Mouse (Mus musculus): Measurements from ENCODE around the gene Sumo3. TPM values are rescaled to one million over a fixed set of nuclear protein-coding genes. Genes with fewer than 3 reads are reported as not detected.

Gene Sumo3
- polyA plus RNA-seq, 1 experiment from 2014 or later = 324 TPM

- Histone ChIP-seq H3K4me1 (ENCODE audit: control insufficient read depth, insufficient read depth, low read length) (peaks cover 27% of the 10 kb centered on the region), H3K9ac (replicated peaks; ENCODE audit: low read depth, low read length) (peak overlapping the region; percentile 90; the same call in 1 of the 2 replicates), H3K27me3 (ENCODE audit: control insufficient read depth, insufficient read depth, low read length) (no peaks in the 10 kb centered on the region), H3K9me3 (ENCODE audit: control insufficient read depth, low read depth, low read length) (no peaks in the 10 kb centered on the region), H3K4me3 (ENCODE audit: low read depth, low read length) (peak overlapping the region; percentile 84; the same call in 1 of the 2 replicates), H3K36me3 (ENCODE audit: control insufficient read depth, insufficient read depth, low read length) (peaks cover 4% of the 10 kb centered on the region; the same call in 1 of the 2 replicates), H3K4me2 (replicated peaks; ENCODE audit: low read depth, low read length) (peak overlapping the region; percentile 76), H3K27ac (ENCODE audit: low read length) (no peak overlapping the region)
- WGBS = 89% methylated on average over 10 of the region's 10 CpGs
- ATAC-seq (ENCODE audit: insufficient number of reproducible peaks, insufficient read depth, low FRiP score, low read depth) = no peak
Measured at GRCm38 (mm10) chr10:77623639-77624400, 17.9 kb downstream of the Sumo3 start.

GRCm38 (mm10) chr10:77624570-77624995 is 18.7 kb downstream of the Sumo3 start:
- H3K9ac ChIP-seq (replicated peaks; ENCODE audit: low read depth, low read length) = no peak overlapping the region
- no peak overlapping the region for H3K4me3 ChIP-seq (ENCODE audit: low read depth, low read length)
- no peaks in the 10 kb centered on the region for H3K9me3 ChIP-seq (ENCODE audit: control insufficient read depth, low read depth, low read length)
- ATAC-seq (ENCODE audit: insufficient number of reproducible peaks, insufficient read depth, low FRiP score, low read depth) = no peak
- peaks cover 4% of the 10 kb centered on the region; the same call in 1 of the 2 replicates for H3K36me3 ChIP-seq (ENCODE audit: control insufficient read depth, insufficient read depth, low read length)
- 66% methylated on average over 7 of the region's 7 CpGs for WGBS
- H3K27ac ChIP-seq (ENCODE audit: low read length) = no peak overlapping the region
- peaks cover 27% of the 10 kb centered on the region for H3K4me1 ChIP-seq (ENCODE audit: control insufficient read depth, insufficient read depth, low read length)
- H3K4me2 ChIP-seq (replicated peaks; ENCODE audit: low read depth, low read length) = 0 out of 2 replicates have a peak overlapping the region, but pooled peaks have one; percentile 5
- no peaks in the 10 kb centered on the region for H3K27me3 ChIP-seq (ENCODE audit: control insufficient read depth, insufficient read depth, low read length)

GRCm38 (mm10) chr10:77626036-77626435 is 20.1 kb downstream of the Sumo3 start:
- Histone ChIP-seq H3K4me2 (replicated peaks; ENCODE audit: low read depth, low read length) (no peak overlapping the region), H3K9me3 (ENCODE audit: control insufficient read depth, low read depth, low read length) (no peaks in the 10 kb centered on the region), H3K4me3 (ENCODE audit: low read depth, low read length) (no peak overlapping the region), H3K27me3 (ENCODE audit: control insufficient read depth, insufficient read depth, low read length) (no peaks in the 10 kb centered on the region), H3K27ac (ENCODE audit: low read length) (no peak overlapping the region), H3K36me3 (ENCODE audit: control insufficient read depth, insufficient read depth, low read length) (peaks cover 4% of the 10 kb centered on the region; the same call in 1 of the 2 replicates), H3K4me1 (ENCODE audit: control insufficient read depth, insufficient read depth, low read length) (peaks cover 27% of the 10 kb centered on the region), H3K9ac (replicated peaks; ENCODE audit: low read depth, low read length) (no peak overlapping the region)
- ATAC-seq (ENCODE audit: insufficient number of reproducible peaks, insufficient read depth, low FRiP score, low read depth) = no peak
- 77% methylated on average over 7 of the region's 7 CpGs for WGBS

DNA sequence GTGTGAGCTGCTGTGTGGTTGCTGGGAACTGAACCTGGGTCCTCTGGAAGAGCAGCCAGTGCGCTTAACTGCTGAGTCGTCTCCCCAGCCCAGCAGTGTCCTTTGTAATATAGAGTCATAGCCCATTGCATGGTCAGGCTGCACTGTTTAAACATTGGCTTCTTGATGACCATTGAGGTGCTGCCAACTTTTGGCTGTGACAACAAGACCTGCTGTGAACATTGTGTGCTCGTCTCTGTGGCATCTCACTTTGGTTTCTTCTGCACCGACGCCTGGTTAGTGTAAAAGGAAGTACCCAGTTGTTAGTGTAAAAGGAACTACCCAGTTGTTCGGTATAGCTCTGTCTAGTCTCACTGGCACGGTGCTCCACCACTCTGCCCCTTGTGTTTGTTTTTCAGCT is 20.7 kb downstream of the Sumo3 start:
- Histone ChIP-seq H3K4me1 (ENCODE audit: control insufficient read depth, insufficient read depth, low read length) (peaks cover 27% of the 10 kb centered on the region), H3K9me3 (ENCODE audit: control insufficient read depth, low read depth, low read length) (no peaks in the 10 kb centered on the region), H3K27me3 (ENCODE audit: control insufficient read depth, insufficient read depth, low read length) (no peaks in the 10 kb centered on the region), H3K9ac (replicated peaks; ENCODE audit: low read depth, low read length) (no peak overlapping the region), H3K27ac (ENCODE audit: low read length) (no peak overlapping the region), H3K4me2 (replicated peaks; ENCODE audit: low read depth, low read length) (no peak overlapping the region), H3K36me3 (ENCODE audit: control insufficient read depth, insufficient read depth, low read length) (peaks cover 8% of the 10 kb centered on the region; the same call in 1 of the 2 replicates), H3K4me3 (ENCODE audit: low read depth, low read length) (no peak overlapping the region)
- no peak for ATAC-seq (ENCODE audit: insufficient number of reproducible peaks, insufficient read depth, low FRiP score, low read depth)
- 73% methylated on average over 7 of the region's 7 CpGs for WGBS

- H3K4me3 ChIP-seq (ENCODE audit: low read depth, low read length) = no peak overlapping the region
- ATAC-seq (ENCODE audit: insufficient number of reproducible peaks, insufficient read depth, low FRiP score, low read depth) = peak; percentile 42
- H3K27ac ChIP-seq (ENCODE audit: low read length) = no peak overlapping the region
- H3K27me3 ChIP-seq (ENCODE audit: control insufficient read depth, insufficient read depth, low read length) = no peaks in the 10 kb centered on the region
- no peak overlapping the region for H3K9ac ChIP-seq (replicated peaks; ENCODE audit: low read depth, low read length)
- WGBS = 44% methylated on average over 2 of the region's 2 CpGs
- H3K9me3 ChIP-seq (ENCODE audit: control insufficient read depth, low read depth, low read length) = no peaks in the 10 kb centered on the region
- H3K4me2 ChIP-seq (replicated peaks; ENCODE audit: low read depth, low read length) = no peak overlapping the region
- peaks cover 13% of the 10 kb centered on the region; the same call in 1 of the 2 replicates for H3K36me3 ChIP-seq (ENCODE audit: control insufficient read depth, insufficient read depth, low read length)
- peaks cover 27% of the 10 kb centered on the region for H3K4me1 ChIP-seq (ENCODE audit: control insufficient read depth, insufficient read depth, low read length)
Measured at GRCm38 (mm10) chr10:77627497-77627896, 21.6 kb downstream of the Sumo3 start.

- Histone ChIP-seq H3K36me3 (ENCODE audit: control insufficient read depth, insufficient read depth, low read length) (peaks cover 20% of the 10 kb centered on the region; the same call in 1 of the 2 replicates), H3K4me2 (replicated peaks; ENCODE audit: low read depth, low read length) (no peak overlapping the region), H3K9ac (replicated peaks; ENCODE audit: low read depth, low read length) (no peak overlapping the region), H3K9me3 (ENCODE audit: control insufficient read depth, low read depth, low read length) (no peaks in the 10 kb centered on the region), H3K4me3 (ENCODE audit: low read depth, low read length) (no peak overlapping the region), H3K4me1 (ENCODE audit: control insufficient read depth, insufficient read depth, low read length) (peaks cover 16% of the 10 kb centered on the region), H3K27ac (ENCODE audit: low read length) (no peak overlapping the region), H3K27me3 (ENCODE audit: control insufficient read depth, insufficient read depth, low read length) (no peaks in the 10 kb centered on the region)
- ATAC-seq (ENCODE audit: insufficient number of reproducible peaks, insufficient read depth, low FRiP score, low read depth) = no peak
- 76% methylated on average over 3 of the region's 3 CpGs for WGBS
Measured at GRCm38 (mm10) chr10:77629163-77629562, 23.3 kb downstream of the Sumo3 start.

GRCm38 (mm10) chr10:77629970-77630369 is 24.1 kb downstream of the Sumo3 start:
- Histone ChIP-seq H3K9ac (replicated peaks; ENCODE audit: low read depth, low read length) (no peak overlapping the region), H3K36me3 (ENCODE audit: control insufficient read depth, insufficient read depth, low read length) (peaks cover 20% of the 10 kb centered on the region; the same call in 1 of the 2 replicates), H3K27me3 (ENCODE audit: control insufficient read depth, insufficient read depth, low read length) (no peaks in the 10 kb centered on the region), H3K27ac (ENCODE audit: low read length) (no peak overlapping the region), H3K4me1 (ENCODE audit: control insufficient read depth, insufficient read depth, low read length) (peaks cover 8% of the 10 kb centered on the region), H3K4me3 (ENCODE audit: low read depth, low read length) (no peak overlapping the region), H3K9me3 (ENCODE audit: control insufficient read depth, low read depth, low read length) (no peaks in the 10 kb centered on the region), H3K4me2 (replicated peaks; ENCODE audit: low read depth, low read length) (no peak overlapping the region)
- ATAC-seq (ENCODE audit: insufficient number of reproducible peaks, insufficient read depth, low FRiP score, low read depth) = no peak
- WGBS = 80% methylated on average over 1 of the region's 1 CpGs

- ATAC-seq (ENCODE audit: insufficient number of reproducible peaks, insufficient read depth, low FRiP score, low read depth) = no peak
- H3K4me1 ChIP-seq (ENCODE audit: control insufficient read depth, insufficient read depth, low read length) = no peaks in the 10 kb centered on the region; the same call in 1 of the 2 replicates
- no peak overlapping the region for H3K4me2 ChIP-seq (replicated peaks; ENCODE audit: low read depth, low read length)
- no peak overlapping the region for H3K9ac ChIP-seq (replicated peaks; ENCODE audit: low read depth, low read length)
- H3K27me3 ChIP-seq (ENCODE audit: control insufficient read depth, insufficient read depth, low read length) = no peaks in the 10 kb centered on the region
- H3K4me3 ChIP-seq (ENCODE audit: low read depth, low read length) = no peak overlapping the region
- peaks cover 29% of the 10 kb centered on the region; the same call in 1 of the 2 replicates for H3K36me3 ChIP-seq (ENCODE audit: control insufficient read depth, insufficient read depth, low read length)
- no peaks in the 10 kb centered on the region for H3K9me3 ChIP-seq (ENCODE audit: control insufficient read depth, low read depth, low read length)
- WGBS = 63% methylated on average over 6 of the region's 6 CpGs
- H3K27ac ChIP-seq (ENCODE audit: low read length) = no peak overlapping the region
Measured at GRCm38 (mm10) chr10:77634016-77634415, 28.1 kb downstream of the Sumo3 start.

Data from stomach, embryonic 14.5 days (tissue).